Comparison of ENCODE assay signal across 10 mouse cellular contexts in genomic region chr2:32633660-32634059, GRCm38 (mm10). TPM values are rescaled to one million over a fixed set of nuclear protein-coding genes. Genes with fewer than 3 reads are reported as not detected.
DNase-seq lines count a peak whose midpoint lies in the region; ATAC-seq and TF ChIP-seq lines count a peak whose summit lies in the region.
"Had no signal": no experiment of that assay in that cellular context is flagged by ENCODE, and none has a peak within 500 bp of the region (broad histone marks: within the 10 kb centered on the region; RNA-seq: fewer than 3 reads in every experiment).

No protein-coding gene starts in this region.

- H3K4me1 ChIP-seq in neural tube, embryonic 13.5 days (replicated peaks): peaks cover 28% of the 10 kb centered on the region
- peaks cover 61% of the 10 kb centered on the region for H3K4me1 ChIP-seq in heart, embryonic 10.5 days
- H3K4me1 ChIP-seq in forebrain, postnatal 0 days (ENCODE audit: insufficient read depth): peaks cover 5% of the 10 kb centered on the region; the same call in 1 of the 2 replicates

- H3K9me3 ChIP-seq in neural tube, embryonic 13.5 days: no peaks in the 10 kb centered on the region
- H3K9me3 ChIP-seq in heart, embryonic 10.5 days: no peaks in the 10 kb centered on the region
- H3K9me3 ChIP-seq in forebrain, postnatal 0 days (ENCODE audit: low read length): no peaks in the 10 kb centered on the region
- H3K9me3 ChIP-seq: hindbrain, embryonic 12.5 days; liver, embryonic 13.5 days had no signal

- no peak overlapping the region for H3K4me3 ChIP-seq in neural tube, embryonic 13.5 days
- H3K4me3 ChIP-seq in heart, embryonic 10.5 days: no peak overlapping the region
- no peak overlapping the region for H3K4me3 ChIP-seq in forebrain, postnatal 0 days (ENCODE audit: low read depth, low read length)
- H3K4me3 ChIP-seq: hindbrain, embryonic 12.5 days; liver, embryonic 13.5 days had no signal

- H3K4me2 ChIP-seq in neural tube, embryonic 13.5 days: no peak overlapping the region
- H3K4me2 ChIP-seq in forebrain, postnatal 0 days (ENCODE audit: low read depth): no peak overlapping the region
- H3K4me2 ChIP-seq: hindbrain, embryonic 12.5 days; liver, embryonic 13.5 days had no signal

- no peak for TF ChIP-seq CTCF in forebrain, postnatal 0 days (IDR thresholded peaks at IDR 0.05; ENCODE audit: low read depth)

- H3K27ac ChIP-seq in neural tube, embryonic 13.5 days (replicated peaks): no peak overlapping the region
- H3K27ac ChIP-seq in heart, embryonic 10.5 days: peak overlapping the region; percentile 76
- no peak overlapping the region for H3K27ac ChIP-seq in forebrain, postnatal 0 days (ENCODE audit: low read depth, low read length)
- H3K27ac ChIP-seq: hindbrain, embryonic 12.5 days; liver, embryonic 13.5 days had no signal

- ATAC-seq in neural tube, embryonic 13.5 days (ENCODE audit: low read depth): no peak
- ATAC-seq in megakaryocyte-erythroid progenitor cell, adult 5-6 weeks (replicated peaks; ENCODE audit: low FRiP score, low TSS enrichment, poor library complexity, severe bottlenecking): no peak
- no peak for ATAC-seq in frontal cortex, adult (ENCODE audit: low TSS enrichment)
- ATAC-seq in forebrain, postnatal 0 days: no peak

- peaks cover 3% of the 10 kb centered on the region; the same call in 1 of the 2 replicates for H3K36me3 ChIP-seq in neural tube, embryonic 13.5 days
- peaks cover 52% of the 10 kb centered on the region for H3K36me3 ChIP-seq in heart, embryonic 10.5 days
- peaks cover 7% of the 10 kb centered on the region for H3K36me3 ChIP-seq in forebrain, postnatal 0 days (ENCODE audit: insufficient read depth)
- H3K36me3 ChIP-seq: hindbrain, embryonic 12.5 days; liver, embryonic 13.5 days had no signal

- 71% methylated on average over 5 of the region's 5 CpGs for WGBS in neural tube, embryonic 13.5 days
- 71% methylated on average over 5 of the region's 5 CpGs for WGBS in heart, embryonic 10.5 days
- WGBS in forebrain, postnatal 0 days: 74% methylated on average over 5 of the region's 5 CpGs

- H3K9ac ChIP-seq in neural tube, embryonic 13.5 days: peak overlapping the region; percentile 31; the same call in 1 of the 2 replicates
- H3K9ac ChIP-seq in forebrain, postnatal 0 days: no peak overlapping the region
- H3K9ac ChIP-seq: hindbrain, embryonic 12.5 days; liver, embryonic 13.5 days had no signal

- DNase-seq in neural tube, embryonic 10.5 days (ENCODE audit: extremely low spot score, low spot score): no peak
- DNase-seq in heart, embryonic 10.5 days (ENCODE audit: low spot score): no peak
- DNase-seq in kidney, postnatal 36 days: peak; percentile 73 to 78
- no peak for DNase-seq in forebrain, postnatal 0 days
- DNase-seq: liver, embryonic 13.5 days had no signal

- no peaks in the 10 kb centered on the region for H3K27me3 ChIP-seq in neural tube, embryonic 13.5 days
- H3K27me3 ChIP-seq in heart, embryonic 10.5 days (ENCODE audit: insufficient read depth, poor library complexity, severe bottlenecking): no peaks in the 10 kb centered on the region
- no peaks in the 10 kb centered on the region for H3K27me3 ChIP-seq in forebrain, postnatal 0 days (ENCODE audit: insufficient read depth, low read length)
- H3K27me3 ChIP-seq: hindbrain, embryonic 12.5 days; liver, embryonic 13.5 days had no signal

RNA-seq across cellular contexts. Expression of gene Ak1, which starts 12.1 kb away (rescaled TPM):
- 74.2 and 75.4 TPM in 2 replicates for polyA plus RNA-seq in neural tube, embryonic 13.5 days (2015; fragmentation: Nextera tagmentation; extraction: Ambion mirVana)
- polyA plus RNA-seq in heart, embryonic 10.5 days (2016; fragmentation: Nextera tagmentation; extraction: Ambion mirVana): 179 and 305 TPM in 2 replicates
- 1.7 and 2.4 TPM in 2 replicates for total RNA-seq in megakaryocyte-erythroid progenitor cell, adult 5-6 weeks (2014; fragmentation: Nextera tagmentation)
- 1.2 and 8.0 TPM in 2 replicates for total RNA-seq in megakaryocyte-erythroid progenitor cell, adult 5-6 weeks (2017)
- total RNA-seq in forebrain, postnatal 0 days (2014; rRNA removed): 114 and 123 TPM in 2 replicates
- 119 and 123 TPM in 2 replicates for polyA plus RNA-seq in forebrain, postnatal 0 days (2015; fragmentation: Nextera tagmentation; extraction: Ambion mirVana)

RNA-seq across cellular contexts. Expression of gene Eng, which starts 12.7 kb away (rescaled TPM):
- 28.4 and 31.5 TPM in 2 replicates for polyA plus RNA-seq in neural tube, embryonic 13.5 days (2015; fragmentation: Nextera tagmentation; extraction: Ambion mirVana)
- polyA plus RNA-seq in heart, embryonic 10.5 days (2016; fragmentation: Nextera tagmentation; extraction: Ambion mirVana): 87.1 and 149 TPM in 2 replicates
- 97.0 and 99.9 TPM in 2 replicates for total RNA-seq in megakaryocyte-erythroid progenitor cell, adult 5-6 weeks (2014; fragmentation: Nextera tagmentation)
- 10.8 and 21.3 TPM in 2 replicates for total RNA-seq in megakaryocyte-erythroid progenitor cell, adult 5-6 weeks (2017)
- 8.2 and 14.7 TPM in 2 replicates for total RNA-seq in forebrain, postnatal 0 days (2014; rRNA removed)
- polyA plus RNA-seq in forebrain, postnatal 0 days (2015; fragmentation: Nextera tagmentation; extraction: Ambion mirVana): 19.3 and 22.1 TPM in 2 replicates

RNA-seq across cellular contexts. Expression of gene St6galnac6, which starts 34.2 kb away (rescaled TPM):
- polyA plus RNA-seq in neural tube, embryonic 13.5 days (2015; fragmentation: Nextera tagmentation; extraction: Ambion mirVana): 9.4 and 11.0 TPM in 2 replicates
- 25.1 and 28.4 TPM in 2 replicates for polyA plus RNA-seq in heart, embryonic 10.5 days (2016; fragmentation: Nextera tagmentation; extraction: Ambion mirVana)
- 13.8 and 19.1 TPM in 2 replicates for total RNA-seq in megakaryocyte-erythroid progenitor cell, adult 5-6 weeks (2014; fragmentation: Nextera tagmentation)
- 6.5 and 12.9 TPM in 2 replicates for total RNA-seq in megakaryocyte-erythroid progenitor cell, adult 5-6 weeks (2017)
- 65.3 and 72.9 TPM in 2 replicates for total RNA-seq in forebrain, postnatal 0 days (2014; rRNA removed)
- 34.8 and 42.3 TPM in 2 replicates for polyA plus RNA-seq in forebrain, postnatal 0 days (2015; fragmentation: Nextera tagmentation; extraction: Ambion mirVana)

RNA-seq across cellular contexts. Expression of gene St6galnac4, which starts 46.8 kb away (rescaled TPM):
- polyA plus RNA-seq in neural tube, embryonic 13.5 days (2015; fragmentation: Nextera tagmentation; extraction: Ambion mirVana): 25.3 and 25.9 TPM in 2 replicates
- polyA plus RNA-seq in heart, embryonic 10.5 days (2016; fragmentation: Nextera tagmentation; extraction: Ambion mirVana): 39.8 and 49.0 TPM in 2 replicates
- 21.5 and 29.8 TPM in 2 replicates for total RNA-seq in megakaryocyte-erythroid progenitor cell, adult 5-6 weeks (2014; fragmentation: Nextera tagmentation)
- total RNA-seq in megakaryocyte-erythroid progenitor cell, adult 5-6 weeks (2017): 22.3 and 22.7 TPM in 2 replicates
- total RNA-seq in forebrain, postnatal 0 days (2014; rRNA removed): 32.4 and 35.5 TPM in 2 replicates
- polyA plus RNA-seq in forebrain, postnatal 0 days (2015; fragmentation: Nextera tagmentation; extraction: Ambion mirVana): 31.3 and 33.2 TPM in 2 replicates

RNA-seq across cellular contexts. Expression of gene 9430097D07Rik, which starts 58.2 kb away (rescaled TPM):
- 0.50 and 0.71 TPM in 2 replicates for polyA plus RNA-seq in neural tube, embryonic 13.5 days (2015; fragmentation: Nextera tagmentation; extraction: Ambion mirVana)
- 0.09 and 0.15 TPM in 2 replicates for polyA plus RNA-seq in heart, embryonic 10.5 days (2016; fragmentation: Nextera tagmentation; extraction: Ambion mirVana)
- total RNA-seq in megakaryocyte-erythroid progenitor cell, adult 5-6 weeks (2014; fragmentation: Nextera tagmentation): not detected in 2 replicates
- total RNA-seq in megakaryocyte-erythroid progenitor cell, adult 5-6 weeks (2017): 0.75 TPM in 1 of 2 replicates, not detected in the other
- 0.38 and 1.0 TPM in 2 replicates for total RNA-seq in forebrain, postnatal 0 days (2014; rRNA removed)
- polyA plus RNA-seq in forebrain, postnatal 0 days (2015; fragmentation: Nextera tagmentation; extraction: Ambion mirVana): 0.26 and 0.45 TPM in 2 replicates
- polyA plus RNA-seq: liver, embryonic 13.5 days; stomach, embryonic 14.5 days had no signal

Comparison
In these comparisons a context has a peak if more than half of its experiments do, and no peak if none do; other contexts are left out.
1. DNase-seq: peak in kidney, postnatal 36 days (2 of 2); none in neural tube, embryonic 10.5 days (single experiment), heart, embryonic 10.5 days (single experiment) and forebrain, postnatal 0 days (single experiment).